Mouse (Mus musculus) retina, postnatal 7 days (tissue): Measurements from ENCODE around the gene Wnt6.

Experiments
- DNase-seq: peaks from one replicate; pipeline ENCODE4 v3.0.0-alpha.2; 2012; ENCODE audit warnings: low read depth, low spot score

Gene Wnt6

GRCm38 (mm10) chr1:74771845-74771930 lies at the start of gene Wnt6:
Wnt6 (plus strand) TSS chr1:74771892.
- DNase-seq: no peak

DNA sequence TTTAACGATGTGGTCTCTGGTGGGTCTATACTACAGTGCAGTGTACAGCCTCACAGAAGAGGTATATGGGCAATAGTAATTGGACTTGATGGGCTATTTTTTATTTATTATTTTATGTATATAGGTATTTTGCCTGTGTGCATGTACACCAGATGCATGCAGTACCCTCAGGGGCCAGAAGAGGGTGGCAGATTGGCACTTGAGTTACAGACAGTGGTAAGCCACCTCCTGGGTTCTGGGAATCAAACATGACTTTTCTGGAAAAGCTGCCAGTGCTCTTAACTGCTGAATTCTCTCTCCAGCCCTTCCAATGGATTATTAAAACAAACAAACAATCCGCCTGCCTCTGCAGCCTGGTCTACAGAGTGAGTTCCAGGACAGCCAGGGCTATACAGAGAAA lies 47.9 kb upstream of the Wnt6 start:
- DNase-seq: no peak

- DNase-seq: no peak
Measured at GRCm38 (mm10) chr1:74726114-74726513, 45.6 kb upstream of the Wnt6 start.

- no peak for DNase-seq
Measured at GRCm38 (mm10) chr1:74726674-74727073, 45.0 kb upstream of the Wnt6 start.

- no peak for DNase-seq
Measured at GRCm38 (mm10) chr1:74728446-74728845, 43.2 kb upstream of the Wnt6 start.

GRCm38 (mm10) chr1:74736977-74737376 lies 34.7 kb upstream of the Wnt6 start:
- DNase-seq: no peak

- no peak for DNase-seq
Measured at GRCm38 (mm10) chr1:74737500-74737899, 34.2 kb upstream of the Wnt6 start.

- no peak for DNase-seq
Measured at GRCm38 (mm10) chr1:74740846-74741245, 30.8 kb upstream of the Wnt6 start.

- DNase-seq: no peak
Measured at GRCm38 (mm10) chr1:74747335-74747734, 24.4 kb upstream of the Wnt6 start.

DNA sequence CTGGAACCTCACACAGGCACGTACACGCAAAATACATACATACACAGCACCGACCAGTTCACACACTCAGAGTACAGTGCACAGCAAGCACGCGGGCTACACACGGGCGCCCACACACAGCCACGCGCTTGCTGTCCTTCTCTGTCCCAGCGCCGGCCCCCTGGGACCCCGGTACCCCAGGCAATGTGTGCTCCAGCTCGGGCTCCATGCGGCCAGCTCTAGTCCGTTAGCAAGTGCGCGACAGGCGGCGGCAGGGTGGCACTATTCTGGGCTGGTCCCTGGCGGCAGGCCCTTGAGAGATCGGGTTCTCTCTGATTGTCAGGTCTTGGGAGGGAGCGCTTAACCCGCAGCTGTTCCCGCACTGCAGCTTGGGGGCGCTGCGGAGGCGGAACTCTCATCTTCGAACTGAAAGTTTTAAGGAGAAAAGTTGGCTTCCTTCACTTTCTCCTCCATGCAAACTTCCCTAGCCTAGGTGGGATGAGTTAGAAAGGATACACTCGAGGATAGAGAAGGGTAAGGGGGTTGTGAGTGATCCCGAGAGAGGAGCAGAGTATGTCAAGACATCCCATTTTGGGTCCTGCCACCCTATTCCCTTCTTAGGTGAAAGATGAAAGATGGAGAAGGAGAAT lies 22.9 kb upstream of the Wnt6 start, which contains the start of gene Prkag3:
Gene Prkag3, minus strand, starts transcription at position 579 of the 629 bp plus-strand sequence.
- DNase-seq: no peak

DNA sequence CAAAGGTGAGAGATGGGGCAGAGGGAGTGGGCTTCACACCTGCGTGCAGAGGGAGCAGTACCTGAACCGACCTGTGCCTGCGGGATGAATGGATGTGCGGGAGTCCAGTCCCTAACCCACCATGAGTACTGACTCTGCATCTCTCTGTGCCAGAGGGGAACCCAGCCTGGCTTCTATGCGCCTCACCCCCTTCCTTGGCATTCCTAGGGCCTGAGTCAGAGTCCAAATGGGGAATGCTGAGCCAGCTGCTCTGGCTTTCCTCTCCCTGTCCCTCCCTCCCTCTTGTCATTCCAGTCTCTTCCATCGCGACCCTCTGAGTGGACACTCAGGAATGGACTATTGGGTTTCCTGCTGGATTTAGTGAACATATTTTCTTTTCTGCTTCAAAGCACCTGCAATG lies 22.4 kb upstream of the Wnt6 start:
- no peak for DNase-seq

GRCm38 (mm10) chr1:74750683-74751082 lies 21.0 kb upstream of the Wnt6 start:
- DNase-seq: no peak

- no peak for DNase-seq
Measured at GRCm38 (mm10) chr1:74752150-74752549, 19.5 kb upstream of the Wnt6 start.

DNA sequence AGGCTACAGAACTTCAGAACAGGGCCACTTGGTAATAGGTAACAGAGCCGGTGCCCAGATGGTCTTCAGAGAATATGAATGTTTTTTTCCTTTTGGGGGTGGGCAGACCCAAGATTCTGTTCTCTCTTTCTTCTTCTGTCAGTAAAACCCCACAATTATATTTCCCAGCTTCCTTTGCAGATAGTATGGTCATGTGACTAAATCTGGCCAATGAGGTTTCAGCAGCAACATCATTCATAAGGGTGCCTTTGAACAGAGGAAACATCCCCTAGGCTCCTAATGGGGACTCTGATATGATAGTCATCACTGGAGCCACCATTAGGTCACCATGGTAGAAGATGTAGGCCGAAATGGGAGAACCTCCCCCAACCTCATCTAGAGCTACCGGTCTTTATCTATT lies 18.9 kb upstream of the Wnt6 start:
- no peak for DNase-seq

DNA sequence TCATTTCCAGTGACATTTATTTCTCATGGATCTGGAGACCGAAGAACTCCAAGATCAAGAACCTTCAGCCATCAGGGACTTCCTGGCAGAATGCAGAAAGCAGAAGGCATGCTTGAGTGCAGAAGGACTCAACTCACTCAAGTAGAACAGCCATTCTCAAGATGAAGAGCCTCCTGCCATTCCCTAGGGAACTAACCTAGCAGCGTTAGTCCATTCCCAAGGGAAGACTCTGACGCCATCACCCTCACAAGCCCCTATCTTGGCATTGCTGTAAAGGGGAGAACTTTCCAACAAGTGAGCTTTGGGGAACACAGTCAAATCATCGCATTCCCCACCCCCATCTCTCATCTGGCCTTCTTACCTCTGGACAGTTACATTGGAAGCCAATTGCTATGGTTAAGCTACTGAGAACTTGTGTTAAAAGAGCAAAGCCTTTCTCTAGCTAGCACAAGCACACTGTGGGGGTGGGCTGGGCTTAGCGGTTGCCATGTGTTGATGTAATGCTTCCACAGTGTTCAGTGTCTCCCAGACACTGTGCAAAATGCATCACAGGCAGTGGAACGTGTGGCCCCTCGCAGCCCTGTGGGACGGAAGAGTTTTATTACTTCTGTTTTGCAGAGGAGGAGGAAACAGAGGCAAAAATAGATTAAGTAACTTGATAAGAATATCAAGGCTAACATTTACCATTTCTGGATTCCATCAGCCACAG lies 18.3 kb upstream of the Wnt6 start:
- no peak for DNase-seq

DNA sequence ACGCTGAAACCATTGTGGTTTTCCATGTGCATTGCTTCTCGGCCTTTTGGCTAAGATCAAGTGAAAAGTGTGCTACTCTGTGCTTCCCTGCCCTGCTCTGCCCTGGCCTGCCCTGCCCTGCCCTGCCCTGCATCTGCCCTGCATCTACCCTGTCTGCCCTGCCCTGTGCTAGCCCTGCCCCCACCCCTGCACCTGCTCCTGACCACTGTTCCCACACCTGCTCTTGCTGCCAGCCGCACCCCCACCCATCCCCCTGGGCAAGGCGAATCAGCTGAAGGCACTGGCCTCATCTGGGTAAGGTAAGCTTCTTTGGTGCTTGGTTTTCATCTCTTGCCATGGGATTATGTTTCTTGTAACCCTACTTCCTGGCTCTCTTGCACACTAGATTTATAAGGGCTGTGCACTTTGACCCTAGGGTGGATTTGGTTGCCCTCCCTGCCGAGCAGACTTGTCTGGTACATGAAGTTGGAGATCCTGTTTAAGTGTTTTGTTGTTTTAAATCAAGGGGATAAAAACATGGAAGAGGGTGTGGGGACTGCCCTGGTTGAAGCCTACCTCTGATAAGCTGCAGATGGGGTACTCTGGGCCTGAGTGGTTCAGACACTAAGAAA lies 17.4 kb upstream of the Wnt6 start:
- no peak for DNase-seq

DNA sequence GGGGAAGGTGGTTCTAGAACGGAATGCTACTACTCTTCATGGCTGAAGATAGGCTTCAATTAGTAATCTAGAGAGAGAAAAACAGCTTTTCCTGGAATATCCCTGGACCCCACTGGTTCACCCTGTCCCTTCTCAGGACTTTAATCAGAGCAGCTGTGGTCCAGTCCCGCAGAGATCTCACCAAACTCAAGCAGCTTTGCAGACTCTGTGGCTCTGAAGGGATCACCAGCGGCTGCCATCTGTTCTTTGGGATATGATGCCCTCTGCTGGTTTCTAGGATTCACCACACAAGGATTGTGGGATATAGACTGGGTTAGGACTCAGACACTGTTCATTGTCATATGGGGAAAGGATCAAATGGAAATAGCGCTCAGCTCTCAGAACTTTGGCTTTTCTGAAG lies 11.9 kb upstream of the Wnt6 start:
- peak; percentile 71 for DNase-seq

- peak; percentile 62 for DNase-seq
Measured at GRCm38 (mm10) chr1:74763081-74763480, 8.6 kb upstream of the Wnt6 start.

- no peak for DNase-seq
Measured at GRCm38 (mm10) chr1:74770727-74771466, 795 bp upstream of the Wnt6 start.

GRCm38 (mm10) chr1:74771467-74771844 lies 236 bp upstream of the Wnt6 start:
- DNase-seq: no peak

DNA sequence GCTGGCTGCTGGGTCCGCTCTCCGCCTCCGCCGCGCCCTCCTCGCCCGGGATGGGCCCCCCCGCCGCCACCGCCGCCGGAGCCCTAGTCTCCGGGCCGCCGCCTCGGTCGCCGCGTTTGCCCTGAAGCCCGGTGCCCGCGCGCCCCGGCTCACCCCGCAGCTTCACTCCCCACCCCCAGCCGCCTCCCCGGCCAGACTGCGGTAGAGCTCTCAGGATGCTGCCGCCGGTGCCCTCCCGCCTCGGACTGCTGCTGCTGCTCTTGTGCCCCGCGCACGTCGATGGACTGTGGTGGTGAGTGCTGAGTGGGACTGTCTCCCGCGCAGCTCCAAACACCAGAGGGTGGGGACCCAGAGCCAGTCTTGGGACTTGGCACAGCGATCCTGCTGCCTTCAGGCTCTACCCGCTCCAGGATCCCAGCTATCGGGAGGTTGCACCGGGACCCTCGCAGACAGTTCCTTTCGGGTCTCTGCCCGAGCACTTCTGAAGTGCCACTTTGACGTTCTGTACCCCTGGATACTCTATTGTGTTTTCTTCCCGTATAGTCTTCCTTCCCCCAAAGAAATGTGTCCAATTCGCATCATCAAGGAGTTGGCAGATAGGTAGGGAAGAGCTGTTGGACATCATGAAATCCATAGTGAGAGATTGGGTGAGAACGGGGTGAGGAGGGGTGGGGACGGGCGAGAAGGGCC lies 384 bp downstream of the Wnt6 start:
- DNase-seq: no peak

DNA sequence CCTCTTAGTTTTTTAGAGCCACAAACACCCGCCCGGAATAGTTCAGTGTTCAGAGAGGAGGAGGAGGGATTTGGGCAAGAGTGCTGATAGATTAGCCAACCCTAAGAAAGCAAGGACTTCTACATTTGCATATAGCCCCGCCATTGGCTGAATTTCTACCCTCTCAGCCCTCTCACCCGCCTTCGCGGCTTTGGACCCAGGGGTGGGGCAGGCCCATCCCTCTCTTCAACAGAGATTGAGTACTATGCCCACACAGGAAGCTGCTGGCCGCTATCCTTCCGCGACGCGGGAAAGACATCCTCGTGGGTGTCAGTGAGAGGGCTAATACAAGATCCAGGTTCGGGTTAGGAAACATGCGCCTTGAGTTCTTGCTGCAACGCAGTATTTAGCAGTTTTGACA lies 1.4 kb downstream of the Wnt6 start:
- DNase-seq: peak; percentile 51
